Mouse (Mus musculus) lung, adult 2 months (tissue): ENCODE data around the gene Nr6a1.

ENCODE experiments used
- CTCF ChIP-seq: fragments of 200-500 bp; IDR thresholded peaks from 2 replicates; pipeline ENCODE4 v1.5.1; 2011; ENCODE audit warnings: mild to moderate bottlenecking, low read length, control low read depth; ENCODE audit not compliant: insufficient read depth
- POLR2A ChIP-seq: fragments of 200-500 bp; IDR thresholded peaks from 2 replicates; pipeline ENCODE4 v1.6.1; 2011; ENCODE audit warnings: low read depth, mild to moderate bottlenecking, control low read depth, low read length, borderline replicate concordance; ENCODE audit errors: extremely low read depth

- no peak for TF ChIP-seq CTCF
- no peak for TF ChIP-seq POLR2A
Measured at GRCm38 (mm10) chr2:38678947-38679346, 248.5 kb downstream of the Nr6a1 start.
